Mouse (Mus musculus): ENCODE data around the gene Ddah1.

GRCm38 (mm10) chr3:145939402-145939801 lies 180.9 kb downstream of the Ddah1 start:
- TF ChIP-seq POLR2A (IDR thresholded peaks at IDR 0.05; ENCODE audit: insufficient read depth, low read length) (no peak), CTCF (IDR thresholded peaks at IDR 0.05; ENCODE audit: low read depth, low read length) (no peak)

Measured in ES-Bruce4 (cell line).